Mouse (Mus musculus) liver, embryonic 16.5 days (tissue): ENCODE data around the gene Rara. TPM values are rescaled to one million over a fixed set of nuclear protein-coding genes. Genes with fewer than 3 reads are reported as not detected.

Experiments used
- ATAC-seq: fragments of 200-750 bp; cut with Nextera tagmentation; 2 replicates; pipeline ENCODE4 v1.8.0; 2017; ENCODE audit warnings: low read depth, mild to moderate bottlenecking, moderate number of reproducible peaks, moderate library complexity
- H3K27ac ChIP-seq: fragments of 300-500 bp; sonication (generic); 2 replicates; pipeline ENCODE4 v1.5.1; 2014; ENCODE audit warnings: mild to moderate bottlenecking, low read length
- H3K27me3 ChIP-seq: fragments of 300-500 bp; sonication (generic); 2 replicates; pipeline ENCODE4 v1.6.1; 2014; ENCODE audit warnings: low read depth, low read length, mixed read lengths; ENCODE audit not compliant: control insufficient read depth, insufficient read depth
- H3K36me3 ChIP-seq: fragments of 300-500 bp; sonication (generic); 2 replicates; pipeline ENCODE4 v1.6.1; 2014; ENCODE audit warnings: mild to moderate bottlenecking; ENCODE audit not compliant: control insufficient read depth, insufficient read depth
- H3K4me1 ChIP-seq: fragments of 300-500 bp; sonication (generic); 2 replicates; pipeline ENCODE4 v1.6.1; 2014; ENCODE audit warnings: low read depth, low read length, mixed read lengths; ENCODE audit not compliant: control insufficient read depth
- H3K4me2 ChIP-seq: fragments of 300-500 bp; sonication (generic); 2 replicates; pipeline ENCODE4 v1.6.1; 2014; ENCODE audit warnings: low read depth, low read length, mixed read lengths
- H3K4me3 ChIP-seq: fragments of 300-500 bp; sonication (generic); 2 replicates; pipeline ENCODE4 v1.5.1; 2014; ENCODE audit warnings: low read depth, mild to moderate bottlenecking, low read length
- H3K9ac ChIP-seq: fragments of 300-500 bp; sonication (generic); 2 replicates; pipeline ENCODE4 v1.6.1; 2014; ENCODE audit warnings: low read depth, low read length
- H3K9me3 ChIP-seq: fragments of 300-500 bp; sonication (generic); replicated peaks from 2 replicates; pipeline ENCODE4 v1.6.1; 2016; ENCODE audit warnings: low read length; ENCODE audit not compliant: control insufficient read depth
- WGBS: fragments of 180-500 bp; shearing (Covaris S2); extraction: QIAGEN DNeasy Blood & Tissue Kit; methylation state at CpG from one replicate; pipeline ENCODE4 v1.1.7; 2014; ENCODE audit not compliant: insufficient replicate concordance; 5-methylcytosine and 5-hydroxymethylcytosine counted together
- polyA plus RNA-seq: library from polyadenylated mRNA; unstranded; fragments of >200 nt; fragmentation: Nextera tagmentation; extraction: Ambion mirVana; gene quantifications from 2 replicates; pipeline ENCODE4 v1.2.1, GENCODE M21; 2015

Gene Rara
- polyA plus RNA-seq, 1 experiment from 2014 or later = 5.4 TPM

DNA sequence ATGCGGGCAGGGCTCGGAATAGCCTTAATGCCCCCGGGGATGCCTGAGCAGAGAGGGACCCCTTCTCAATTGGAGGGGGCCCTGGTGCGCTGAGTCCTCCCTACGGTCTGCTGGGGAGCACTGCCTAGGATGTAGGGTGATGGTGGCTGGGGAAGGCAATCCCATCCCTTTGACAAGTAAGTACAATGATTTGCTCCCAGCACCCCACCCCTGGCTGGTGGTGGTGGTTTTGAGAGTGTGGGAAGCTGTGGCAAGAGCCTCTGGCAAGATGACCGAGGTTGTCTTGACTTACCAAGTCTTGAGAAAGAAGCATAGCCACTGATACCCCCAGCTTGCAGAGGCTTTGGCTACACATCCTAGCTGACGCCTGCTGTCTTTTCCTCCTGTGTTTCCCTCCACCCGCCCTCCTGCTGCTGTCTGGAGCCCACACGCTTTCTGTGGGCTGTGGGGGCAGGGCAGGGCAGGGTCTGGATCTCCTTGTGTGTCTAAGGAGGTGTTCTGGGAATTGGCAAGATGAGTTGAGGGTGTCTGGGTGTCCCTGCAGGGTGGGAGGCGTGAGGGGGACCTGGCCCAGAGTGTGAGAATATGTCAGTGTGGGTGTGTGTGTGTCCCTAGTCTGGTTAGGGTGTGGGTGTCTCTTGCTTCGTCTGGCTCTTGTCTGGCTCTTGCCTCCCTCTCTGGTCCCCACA, 12.5 kb downstream of the Rara start:
- Histone ChIP-seq H3K27me3 (peaks cover 43% of the 10 kb centered on the region), H3K4me2 (no peak overlapping the region), H3K27ac (no peak overlapping the region), H3K4me1 (peaks cover 77% of the 10 kb centered on the region), H3K4me3 (no peak overlapping the region), H3K9ac (no peak overlapping the region), H3K9me3 (no peaks in the 10 kb centered on the region), H3K36me3 (no peaks in the 10 kb centered on the region)
- 50% methylated on average over 11 of the region's 11 CpGs for WGBS
- ATAC-seq = no peak

DNA sequence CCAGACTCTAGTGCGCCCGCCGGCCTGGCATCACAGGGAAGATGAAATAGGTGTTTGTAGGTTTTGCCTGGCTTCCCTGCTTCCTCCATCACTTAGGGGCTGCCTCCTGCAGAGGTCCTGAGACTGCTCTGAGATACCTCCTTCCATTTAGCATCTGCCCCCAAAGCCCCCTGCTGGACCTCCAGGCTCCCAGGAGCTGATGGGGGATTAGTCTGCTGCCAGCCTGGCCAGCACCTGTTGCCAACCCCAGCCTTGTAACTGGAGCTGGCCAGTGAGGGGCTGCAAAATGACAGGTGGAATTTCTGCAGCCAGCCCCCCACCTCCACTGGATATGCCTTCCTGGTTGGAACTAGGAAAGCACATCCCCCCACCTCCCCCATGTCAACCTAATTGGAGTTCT, 13.2 kb downstream of the Rara start:
- H3K4me3 ChIP-seq = no peak overlapping the region
- ATAC-seq = no peak
- H3K9me3 ChIP-seq = no peaks in the 10 kb centered on the region
- 65% methylated on average over 3 of the region's 3 CpGs for WGBS
- H3K27ac ChIP-seq = no peak overlapping the region
- H3K4me1 ChIP-seq = peaks cover 80% of the 10 kb centered on the region
- H3K4me2 ChIP-seq = peak overlapping the region; percentile 66
- no peak overlapping the region for H3K9ac ChIP-seq
- peaks cover 38% of the 10 kb centered on the region for H3K27me3 ChIP-seq
- no peaks in the 10 kb centered on the region for H3K36me3 ChIP-seq

DNA sequence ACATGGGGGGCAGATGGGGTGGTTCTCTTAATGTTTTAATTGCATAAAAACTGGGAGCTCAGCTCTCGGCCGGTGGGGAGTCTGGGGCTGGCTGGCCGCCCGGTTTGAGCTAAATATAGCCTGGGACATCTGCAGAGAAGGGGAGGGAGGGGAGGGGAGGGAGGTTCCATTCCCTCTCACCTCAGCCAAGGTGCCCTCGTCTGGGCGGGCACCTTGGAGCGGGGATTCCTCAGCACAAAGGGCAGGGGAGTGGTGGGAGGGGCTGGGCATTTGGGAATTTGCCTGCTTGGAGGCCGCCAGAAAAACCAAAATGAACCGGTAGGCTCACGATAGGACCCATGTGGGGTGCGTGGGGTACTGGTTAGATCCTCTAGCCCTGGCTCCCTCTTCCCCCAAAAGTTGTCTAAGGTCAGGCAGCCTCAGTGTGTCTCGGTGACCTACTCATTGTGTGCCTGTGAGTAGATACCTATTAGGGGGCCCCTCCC, 13.8 kb downstream of the Rara start:
- WGBS = 5% methylated on average over 12 of the region's 12 CpGs
- Histone ChIP-seq H3K36me3 (no peaks in the 10 kb centered on the region), H3K9me3 (no peaks in the 10 kb centered on the region), H3K9ac (peak overlapping the region; percentile 51), H3K27me3 (peaks cover 32% of the 10 kb centered on the region), H3K4me1 (peaks cover 78% of the 10 kb centered on the region), H3K27ac (peak overlapping the region; percentile 70), H3K4me3 (peak overlapping the region; percentile 55), H3K4me2 (peak overlapping the region; percentile 66)
- no peak for ATAC-seq

DNA sequence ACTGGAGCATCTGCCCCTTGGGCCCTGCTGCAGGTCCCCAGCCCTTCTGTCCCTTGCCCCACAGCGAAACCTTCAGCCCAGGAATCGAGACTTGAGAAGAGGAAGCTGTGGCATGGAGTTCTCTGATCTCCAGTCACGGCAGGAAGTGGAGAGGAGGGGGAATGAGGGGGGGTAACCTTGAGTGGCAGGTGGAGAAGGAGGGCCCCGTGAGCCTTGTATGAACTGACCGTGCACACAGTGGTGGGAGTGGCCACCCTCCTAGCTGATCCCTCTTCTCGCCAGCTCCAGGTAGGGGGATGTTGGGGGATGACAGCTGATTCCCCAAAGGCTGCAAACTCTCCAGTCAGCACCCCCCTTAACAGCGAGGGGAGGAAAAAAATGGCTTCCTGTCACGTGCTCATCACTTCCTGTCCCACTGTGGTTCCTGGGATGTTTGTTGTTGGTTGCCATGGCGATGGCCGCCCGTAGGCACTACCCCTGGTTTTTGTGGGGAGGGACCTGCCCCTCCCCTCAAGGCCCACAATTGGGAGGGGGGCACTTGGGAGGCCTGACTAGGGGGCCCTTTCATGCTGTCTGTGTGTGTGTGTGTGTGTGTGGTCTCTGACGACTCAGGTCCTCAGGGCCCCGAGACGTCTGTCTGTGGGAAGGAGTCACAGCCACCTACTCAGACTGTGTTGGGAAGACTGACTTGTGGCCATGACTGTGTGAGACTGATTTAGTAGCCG, 14.4 kb downstream of the Rara start:
- ATAC-seq = peak; percentile 14; the same call in 1 of the 2 replicates
- peak overlapping the region; percentile 70 for H3K27ac ChIP-seq
- peak overlapping the region; percentile 51 for H3K9ac ChIP-seq
- no peaks in the 10 kb centered on the region for H3K36me3 ChIP-seq
- peak overlapping the region; percentile 55 for H3K4me3 ChIP-seq
- H3K4me1 ChIP-seq = peaks cover 73% of the 10 kb centered on the region
- no peaks in the 10 kb centered on the region for H3K9me3 ChIP-seq
- peak overlapping the region; percentile 66 for H3K4me2 ChIP-seq
- 3% methylated on average over 15 of the region's 15 CpGs for WGBS
- peaks cover 26% of the 10 kb centered on the region for H3K27me3 ChIP-seq

DNA sequence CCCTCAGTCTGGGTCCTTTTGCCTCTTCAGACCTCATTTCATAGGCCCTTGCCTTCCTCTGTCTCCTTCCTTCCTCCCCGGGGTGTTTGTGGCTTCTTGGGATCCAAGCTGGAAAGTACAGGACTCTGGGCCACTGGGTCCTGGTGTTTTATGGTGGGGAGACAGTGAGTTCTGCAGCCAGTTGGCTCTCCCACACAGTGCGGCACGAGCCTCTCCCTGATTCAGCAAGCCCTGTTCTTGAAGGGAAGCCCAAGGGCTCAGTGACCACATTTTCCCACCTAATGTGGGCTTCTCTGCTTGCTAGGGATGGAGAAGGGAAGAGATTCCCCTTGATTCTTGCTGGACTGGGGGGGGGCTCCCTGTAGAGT, 14.9 kb downstream of the Rara start:
- peaks cover 21% of the 10 kb centered on the region for H3K27me3 ChIP-seq
- no peak for ATAC-seq
- peak overlapping the region; percentile 51; the same call in 1 of the 2 replicates for H3K9ac ChIP-seq
- H3K4me3 ChIP-seq = peak overlapping the region; percentile 55
- H3K4me2 ChIP-seq = peak overlapping the region; percentile 66
- WGBS = 19% methylated on average over 3 of the region's 3 CpGs
- no peaks in the 10 kb centered on the region for H3K9me3 ChIP-seq
- H3K36me3 ChIP-seq = no peaks in the 10 kb centered on the region
- H3K4me1 ChIP-seq = peaks cover 78% of the 10 kb centered on the region
- H3K27ac ChIP-seq = peak overlapping the region; percentile 70

DNA sequence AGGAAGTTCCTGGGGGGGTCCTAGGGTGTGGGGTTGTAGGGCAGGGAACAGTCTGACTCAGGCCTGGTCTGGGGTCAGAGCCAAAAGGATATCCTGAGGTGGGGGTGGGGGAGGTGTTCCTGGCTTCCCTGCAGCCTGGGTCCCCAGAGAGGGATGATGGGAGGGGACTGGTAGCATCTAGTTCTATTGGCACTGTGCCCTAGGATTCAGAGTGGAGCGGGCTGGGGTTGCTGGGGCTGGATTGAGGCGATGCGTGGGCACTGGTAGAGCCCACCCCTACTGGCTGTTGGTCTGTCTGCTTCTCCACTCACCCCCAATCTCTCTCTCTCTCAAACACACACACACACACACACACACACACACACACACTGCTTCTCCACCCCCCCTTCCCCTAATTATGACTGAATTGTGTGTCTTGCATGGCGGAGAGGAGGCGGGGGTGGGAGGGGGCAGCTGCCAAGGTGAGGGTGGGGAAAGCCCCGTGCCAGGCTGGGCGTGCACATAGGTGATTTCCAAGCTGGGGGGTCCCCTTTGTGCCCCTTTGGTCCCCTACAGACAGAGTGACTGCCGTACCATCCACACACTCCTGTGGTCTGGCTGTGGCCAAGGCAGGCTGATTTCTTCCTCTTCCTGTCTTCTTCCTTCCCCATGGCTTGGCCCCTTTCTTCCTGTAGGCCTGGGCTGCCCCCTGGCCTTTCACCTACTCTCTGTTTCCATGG, 15.5 kb downstream of the Rara start:
- Histone ChIP-seq H3K9ac (no peak overlapping the region), H3K4me1 (peaks cover 77% of the 10 kb centered on the region), H3K27ac (peak overlapping the region; percentile 46), H3K4me2 (peak overlapping the region; percentile 14; the same call in 1 of the 2 replicates), H3K4me3 (no peak overlapping the region), H3K9me3 (no peaks in the 10 kb centered on the region), H3K36me3 (no peaks in the 10 kb centered on the region), H3K27me3 (peaks cover 15% of the 10 kb centered on the region)
- WGBS = 48% methylated on average over 8 of the region's 8 CpGs
- ATAC-seq = peak; percentile 11

DNA sequence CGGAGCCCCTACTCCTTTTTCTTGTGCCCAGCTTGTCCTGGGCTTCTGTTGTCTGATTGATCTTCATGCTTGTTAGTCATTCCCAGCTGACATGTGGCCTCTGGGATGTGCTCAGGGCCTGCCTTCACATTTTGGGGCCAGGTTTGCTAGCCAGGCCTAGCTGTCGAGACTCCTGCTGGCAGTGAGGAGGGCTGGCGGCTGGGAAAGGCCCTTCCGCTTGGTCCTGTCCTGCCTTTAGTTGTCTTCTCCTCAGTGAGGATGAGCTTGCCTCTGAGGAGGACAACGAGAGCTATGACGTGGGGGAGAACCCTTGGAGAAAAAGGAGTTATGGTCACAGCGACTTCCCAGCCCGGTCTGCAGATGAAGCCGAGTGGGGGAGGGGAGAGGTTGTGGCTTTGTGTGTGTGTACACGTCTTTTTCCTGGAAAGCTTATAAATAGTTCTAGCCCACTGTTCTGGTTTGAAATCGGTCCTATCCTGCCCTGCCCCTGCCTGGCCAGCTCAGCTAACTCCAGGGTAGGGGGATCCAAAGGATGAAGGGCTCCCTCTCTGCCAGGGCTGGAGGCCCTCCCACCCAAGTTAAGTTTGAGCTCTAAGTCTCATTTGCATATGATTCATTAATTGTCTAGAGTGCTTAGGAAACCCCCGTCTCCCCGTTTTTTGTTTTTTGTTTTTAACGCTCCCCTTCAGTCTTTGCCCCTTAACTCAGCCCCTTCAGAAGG, 16.3 kb downstream of the Rara start:
- no peak for ATAC-seq
- Histone ChIP-seq H3K9me3 (no peaks in the 10 kb centered on the region), H3K4me1 (peaks cover 76% of the 10 kb centered on the region), H3K36me3 (no peaks in the 10 kb centered on the region), H3K4me2 (peak overlapping the region; percentile 14; the same call in 1 of the 2 replicates), H3K9ac (no peak overlapping the region), H3K27ac (peak overlapping the region; percentile 57), H3K27me3 (peaks cover 7% of the 10 kb centered on the region), H3K4me3 (no peak overlapping the region)
- WGBS = 30% methylated on average over 14 of the region's 14 CpGs

DNA sequence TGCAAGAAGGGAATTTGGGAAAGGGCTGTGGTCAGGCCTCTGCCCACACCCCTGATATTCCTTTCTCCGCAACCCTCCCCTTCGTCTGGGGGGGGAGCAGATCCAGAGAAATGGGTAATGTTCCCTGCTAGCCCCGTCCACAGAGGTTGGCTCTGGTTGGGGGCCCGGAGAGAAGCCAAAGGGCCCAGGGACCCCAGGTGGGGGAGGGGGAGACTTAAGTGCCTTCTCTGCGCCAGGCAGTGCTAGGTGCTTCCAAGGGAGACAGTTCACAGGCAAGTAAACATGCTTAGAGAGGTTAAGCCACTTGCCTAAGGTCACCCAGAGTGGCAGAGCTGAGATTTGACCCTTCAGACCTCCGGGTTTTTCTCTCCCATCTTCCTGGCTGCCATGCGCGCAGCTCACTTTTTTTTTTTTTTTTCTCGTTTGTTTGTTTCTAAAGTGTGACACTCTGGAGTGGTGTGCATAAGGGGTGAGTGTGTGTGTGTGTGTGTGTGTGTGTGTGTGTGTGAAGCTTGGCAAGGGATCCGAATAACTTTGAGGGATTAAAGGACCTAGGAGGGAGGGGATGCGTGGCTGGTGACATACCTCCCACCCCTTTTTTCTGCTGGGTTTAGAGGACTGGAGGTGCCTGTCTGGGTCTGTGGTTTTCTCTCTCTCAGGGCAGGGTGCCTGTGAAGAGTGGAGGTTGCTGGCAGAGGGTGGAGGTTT, 17.4 kb downstream of the Rara start:
- ATAC-seq = no peak
- no peaks in the 10 kb centered on the region for H3K36me3 ChIP-seq
- no peaks in the 10 kb centered on the region for H3K27me3 ChIP-seq
- no peak overlapping the region for H3K4me3 ChIP-seq
- peak overlapping the region; percentile 57; the same call in 1 of the 2 replicates for H3K27ac ChIP-seq
- no peak overlapping the region for H3K9ac ChIP-seq
- no peaks in the 10 kb centered on the region for H3K9me3 ChIP-seq
- no peak overlapping the region for H3K4me2 ChIP-seq
- H3K4me1 ChIP-seq = peaks cover 80% of the 10 kb centered on the region
- 38% methylated on average over 11 of the region's 11 CpGs for WGBS
